27 mouse cellular contexts compared by ENCODE assay signal in the genomic region with DNA sequence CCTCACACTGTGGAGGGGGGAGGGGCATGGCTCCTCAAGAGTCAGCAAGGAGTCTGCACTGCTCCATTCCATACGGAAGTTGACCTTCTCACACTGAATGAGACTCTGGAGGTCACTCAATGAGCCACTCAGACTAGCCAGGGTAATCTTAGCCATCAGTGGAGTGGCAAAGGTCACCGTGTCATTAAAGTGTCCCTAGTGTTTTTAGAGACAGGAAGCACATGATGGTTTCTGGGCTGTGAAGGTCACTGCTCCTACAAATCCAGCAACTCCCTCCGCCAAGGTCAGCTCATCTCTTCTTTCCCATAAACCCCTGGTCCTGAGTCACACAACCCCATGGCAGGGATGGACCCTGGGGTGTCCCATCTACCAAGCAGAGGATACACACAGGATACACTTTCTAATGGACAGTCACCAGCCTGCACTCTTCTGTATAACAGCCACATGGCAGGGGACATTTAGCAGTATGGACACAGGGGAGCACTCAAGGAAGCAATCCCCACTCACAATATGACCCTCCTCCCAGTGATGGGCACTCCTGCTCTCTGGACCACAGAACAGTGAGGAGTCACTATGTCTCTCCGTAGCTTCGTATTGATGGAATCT.
A peak's percentile ranks its signal among the peaks of the same experiment; 100 is the strongest.
DNase-seq lines count a peak whose midpoint lies in the region; ATAC-seq lines count a peak whose summit lies in the region.
"Had no signal": no experiment of that assay in that cellular context is flagged by ENCODE, and none has a peak within 500 bp of the region (broad histone marks: within the 10 kb centered on the region; RNA-seq: fewer than 3 reads in every experiment).

No protein-coding gene starts in this region.

- no peak overlapping the region for H3K4me2 ChIP-seq in hindbrain, embryonic 11.5 days (replicated peaks; ENCODE audit: low read depth, low read length)
- H3K4me2 ChIP-seq: embryonic facial prominence, embryonic 13.5 days; heart, embryonic 11.5 days; limb, embryonic 15.5 days; liver, embryonic 13.5 days had no signal

- H3K27ac ChIP-seq in hindbrain, embryonic 10.5 days = peak overlapping the region; percentile 13; the same call in 1 of the 2 replicates
- no peak overlapping the region for H3K27ac ChIP-seq in hindbrain, embryonic 11.5 days (ENCODE audit: low read depth, low read length)
- H3K27ac ChIP-seq: embryonic facial prominence, embryonic 13.5 days; layer of hippocampus, adult 2 months; limb, embryonic 10.5 days; limb, embryonic 15.5 days; liver, embryonic 13.5 days; macrophage had no signal

- peaks cover 3% of the 10 kb centered on the region; the same call in 1 of the 2 replicates for H3K9me3 ChIP-seq in hindbrain, embryonic 10.5 days
- H3K9me3 ChIP-seq in hindbrain, embryonic 11.5 days (ENCODE audit: control insufficient read depth, low read length) = no peaks in the 10 kb centered on the region
- H3K9me3 ChIP-seq: embryonic facial prominence, embryonic 13.5 days; limb, embryonic 10.5 days; limb, embryonic 15.5 days; liver, embryonic 13.5 days had no signal

- DNase-seq in embryo, embryonic 10.5 days (ENCODE audit: low spot score) = peak; percentile 36
- no peak for DNase-seq in embryo, embryonic 11 days
- no peak for DNase-seq in hindbrain, embryonic 10.5 days (ENCODE audit: low spot score)
- no peak for DNase-seq in hindbrain, embryonic 11.5 days (ENCODE audit: low spot score)
- DNase-seq in ES-CJ7 (ENCODE audit: low read depth, low spot score) = peak; percentile 58
- DNase-seq in adrenal gland, postnatal 10 days = peak; percentile 22
- no peak for DNase-seq in left cerebral cortex, adult 18-20 months (ENCODE audit: low spot score in 2 of 2)
- no peak for DNase-seq in urinary bladder, adult 18-20 months (ENCODE audit: low spot score in 2 of 2)
- DNase-seq: B cell, adult 2 months; cerebellum, adult 2 months; cerebellum, postnatal 14 days; kidney, adult 9 months; liver, embryonic 13.5 days; lung, adult 18-20 months; lung, postnatal 10 days; midbrain, embryonic 14.5 days; thymus, adult 2 months; thymus, postnatal 36 days had no signal

- H3K36me3 ChIP-seq in hindbrain, embryonic 10.5 days = peaks cover 67% of the 10 kb centered on the region
- 0 out of 2 replicates have a peak, but pooled peaks cover 3% of the 10 kb centered on the region for H3K36me3 ChIP-seq in hindbrain, embryonic 11.5 days (ENCODE audit: control insufficient read depth, insufficient read depth, low read length)
- H3K36me3 ChIP-seq: G1E had no signal

- H3K4me1 ChIP-seq in hindbrain, embryonic 10.5 days (replicated peaks) = peaks cover 56% of the 10 kb centered on the region
- H3K4me1 ChIP-seq in hindbrain, embryonic 11.5 days (replicated peaks; ENCODE audit: control insufficient read depth, insufficient read depth, low read length) = 0 out of 2 replicates have a peak, but pooled peaks cover 7% of the 10 kb centered on the region
- H3K4me1 ChIP-seq: liver, embryonic 13.5 days had no signal

- H3K9ac ChIP-seq in hindbrain, embryonic 11.5 days (ENCODE audit: low read depth, low read length) = no peak overlapping the region
- H3K9ac ChIP-seq: embryonic facial prominence, embryonic 13.5 days; limb, embryonic 15.5 days; liver, embryonic 13.5 days had no signal

- 79% methylated on average over 5 of the region's 5 CpGs for WGBS in hindbrain, embryonic 10.5 days
- WGBS in hindbrain, embryonic 11.5 days = 75% methylated on average over 5 of the region's 5 CpGs

- no peak overlapping the region for H3K4me3 ChIP-seq in hindbrain, embryonic 10.5 days
- no peak overlapping the region for H3K4me3 ChIP-seq in hindbrain, embryonic 11.5 days (ENCODE audit: low read depth, low read length)
- H3K4me3 ChIP-seq: embryonic facial prominence, embryonic 13.5 days; layer of hippocampus, adult 2 months; limb, embryonic 10.5 days; limb, embryonic 15.5 days; liver, embryonic 13.5 days had no signal

- no peaks in the 10 kb centered on the region for H3K27me3 ChIP-seq in hindbrain, embryonic 10.5 days (ENCODE audit: insufficient read depth, poor library complexity, severe bottlenecking)
- H3K27me3 ChIP-seq in hindbrain, embryonic 11.5 days (ENCODE audit: control insufficient read depth, insufficient read depth, low read length) = no peaks in the 10 kb centered on the region
- H3K27me3 ChIP-seq: embryonic facial prominence, embryonic 13.5 days; limb, embryonic 15.5 days; liver, embryonic 13.5 days had no signal

- no peak for ATAC-seq in hindbrain, embryonic 11.5 days (ENCODE audit: low FRiP score)
- ATAC-seq: forebrain, embryonic 16.5 days; intestine, embryonic 16.5 days had no signal

Comparison
In these comparisons a context has a peak if more than half of its experiments do, and no peak if none do; other contexts are left out.
1. DNase-seq: peak in embryo, embryonic 10.5 days (single experiment), ES-CJ7 (single experiment) and adrenal gland, postnatal 10 days (single experiment); none in embryo, embryonic 11 days (single experiment), hindbrain, embryonic 10.5 days (single experiment), hindbrain, embryonic 11.5 days (single experiment), left cerebral cortex, adult 18-20 months (0 of 2) and urinary bladder, adult 18-20 months (0 of 2).